Mouse (Mus musculus) adrenal gland, postnatal 25 days (tissue): ENCODE measurements around the gene Hk3. TPM values are rescaled to one million over a fixed set of nuclear protein-coding genes. Genes with fewer than 3 reads are reported as not detected.

ENCODE experiments used
- DNase-seq: peaks from one replicate; pipeline ENCODE4 v3.0.0; 2021; ENCODE audit warnings: mixed read lengths
- total RNA-seq: library from RNA; stranded (reverse); gene quantifications from 2 replicates; pipeline ENCODE4 v1.2.3, GENCODE M21; 2021

Hk3 gene
- total RNA-seq, 1 experiment from 2014 or later, result 0.88 TPM

- no peak for DNase-seq
Measured at GRCm38 (mm10) chr13:55002090-55002489, 19.1 kb downstream of the Hk3 start.

DNA sequence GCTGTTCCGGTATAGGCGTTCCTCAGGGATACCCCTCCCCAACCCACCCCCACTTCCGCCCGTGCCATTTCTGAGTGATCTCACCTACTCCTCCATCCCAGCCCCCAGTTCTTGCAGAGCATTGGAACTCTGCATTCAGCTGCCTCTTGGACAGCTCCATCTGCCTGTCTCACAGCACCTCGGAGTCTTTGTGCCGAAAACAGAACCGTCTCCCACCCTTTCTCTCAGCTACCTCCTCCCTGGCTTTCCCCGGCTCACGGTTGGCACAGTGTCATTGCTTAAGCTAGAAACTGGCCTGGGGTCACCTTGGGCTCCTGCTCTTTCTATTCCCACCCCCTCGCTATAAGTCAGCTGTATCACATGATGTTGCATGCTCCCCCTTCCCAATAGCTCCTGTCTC lies 20.8 kb downstream of the Hk3 start:
- DNase-seq, result no peak

- no peak for DNase-seq
Measured at GRCm38 (mm10) chr13:54997568-54997967, 23.6 kb downstream of the Hk3 start.

DNA sequence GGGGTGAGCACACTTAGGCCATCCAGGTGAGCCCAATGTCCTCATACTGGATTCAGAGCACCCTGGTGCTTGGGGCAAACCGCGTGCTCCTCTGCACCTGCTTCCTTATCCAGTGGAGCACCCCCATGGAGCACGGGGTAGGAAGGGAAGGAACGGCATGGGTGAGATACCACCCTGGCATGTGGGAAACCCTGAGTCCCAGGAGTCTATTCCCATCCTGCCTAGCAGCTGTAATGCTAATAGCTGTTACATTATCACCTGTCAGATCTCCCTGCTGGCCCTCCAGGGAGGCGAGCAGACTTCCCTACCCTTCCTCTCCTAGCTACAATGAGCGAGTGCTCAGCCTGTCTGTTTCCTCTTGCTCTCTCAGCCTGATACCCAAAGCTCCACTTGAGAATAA lies 26.0 kb downstream of the Hk3 start:
- DNase-seq, result no peak

DNA sequence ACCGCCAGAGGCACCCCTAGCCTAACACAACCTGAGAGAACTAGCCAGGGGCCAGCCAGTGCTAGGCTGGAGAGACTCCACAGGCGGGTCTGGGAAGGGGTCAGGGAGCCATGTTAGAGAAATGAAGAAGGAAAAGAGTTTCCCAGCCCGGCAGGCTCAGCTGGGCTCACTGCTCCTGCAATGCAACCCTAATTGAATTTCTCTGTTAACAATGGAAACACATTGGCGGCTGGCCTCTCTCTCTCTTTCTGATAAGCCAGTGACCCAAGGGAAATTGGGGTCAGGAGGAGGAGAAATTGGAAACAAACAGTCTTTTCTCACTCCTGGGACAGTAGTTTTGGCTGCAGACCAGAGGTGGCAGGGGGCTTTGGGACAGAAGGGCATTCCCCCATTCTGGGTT lies 26.6 kb downstream of the Hk3 start:
- no peak for DNase-seq

GRCm38 (mm10) chr13:54992215-54992614 lies 29.0 kb downstream of the Hk3 start:
- no peak for DNase-seq

- no peak for DNase-seq
Measured at GRCm38 (mm10) chr13:54988181-54988760, 32.9 kb downstream of the Hk3 start.

DNA sequence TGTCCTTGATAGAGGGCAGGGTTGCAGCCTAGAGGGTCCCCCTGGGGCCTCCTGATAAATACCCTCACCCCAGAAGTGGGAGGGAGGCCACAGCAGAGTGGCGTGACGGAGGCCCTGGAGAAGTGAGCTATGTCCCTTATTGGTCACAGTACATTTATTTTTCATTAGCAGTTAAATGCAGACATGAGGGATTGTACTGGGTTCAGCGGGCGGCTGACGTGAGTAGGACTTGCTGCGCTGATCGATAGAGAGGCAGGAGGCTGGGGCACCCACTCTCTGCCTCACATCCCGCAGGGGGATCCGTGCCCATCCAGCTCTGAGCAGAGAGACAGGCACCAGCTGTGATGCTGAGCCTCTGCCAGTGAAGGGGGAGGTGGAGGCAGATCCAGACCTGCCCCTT lies 33.8 kb downstream of the Hk3 start:
- DNase-seq, result no peak

DNA sequence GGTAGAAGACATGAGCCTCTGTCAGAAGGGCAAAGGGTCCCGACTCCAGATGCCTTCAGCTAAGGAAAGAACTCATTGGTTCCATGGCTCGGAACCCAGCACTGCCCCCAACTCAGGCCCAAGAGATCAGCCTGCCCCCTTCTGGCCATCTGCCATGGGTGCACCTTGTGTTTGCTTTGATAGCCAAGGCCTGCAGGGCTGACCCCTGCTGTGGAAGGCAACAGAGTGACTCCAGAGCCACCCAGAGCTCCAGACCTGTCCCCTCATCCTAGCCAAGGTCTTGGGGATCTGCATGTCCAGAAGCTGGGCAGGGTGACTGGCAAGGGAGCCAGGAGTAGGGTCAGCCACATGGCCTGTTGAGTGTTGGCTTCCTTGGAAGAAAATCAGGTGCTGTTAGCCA lies 37.6 kb downstream of the Hk3 start:
- DNase-seq, result no peak

- DNase-seq, result no peak
Measured at GRCm38 (mm10) chr13:54983001-54983400, 38.2 kb downstream of the Hk3 start.

GRCm38 (mm10) chr13:54980957-54981356 lies 40.2 kb downstream of the Hk3 start:
- peak; percentile 51 for DNase-seq

- peak; percentile 18 for DNase-seq
Measured at GRCm38 (mm10) chr13:54978804-54979203, 42.4 kb downstream of the Hk3 start.

GRCm38 (mm10) chr13:54975546-54975945 lies 45.6 kb downstream of the Hk3 start:
- no peak for DNase-seq

DNA sequence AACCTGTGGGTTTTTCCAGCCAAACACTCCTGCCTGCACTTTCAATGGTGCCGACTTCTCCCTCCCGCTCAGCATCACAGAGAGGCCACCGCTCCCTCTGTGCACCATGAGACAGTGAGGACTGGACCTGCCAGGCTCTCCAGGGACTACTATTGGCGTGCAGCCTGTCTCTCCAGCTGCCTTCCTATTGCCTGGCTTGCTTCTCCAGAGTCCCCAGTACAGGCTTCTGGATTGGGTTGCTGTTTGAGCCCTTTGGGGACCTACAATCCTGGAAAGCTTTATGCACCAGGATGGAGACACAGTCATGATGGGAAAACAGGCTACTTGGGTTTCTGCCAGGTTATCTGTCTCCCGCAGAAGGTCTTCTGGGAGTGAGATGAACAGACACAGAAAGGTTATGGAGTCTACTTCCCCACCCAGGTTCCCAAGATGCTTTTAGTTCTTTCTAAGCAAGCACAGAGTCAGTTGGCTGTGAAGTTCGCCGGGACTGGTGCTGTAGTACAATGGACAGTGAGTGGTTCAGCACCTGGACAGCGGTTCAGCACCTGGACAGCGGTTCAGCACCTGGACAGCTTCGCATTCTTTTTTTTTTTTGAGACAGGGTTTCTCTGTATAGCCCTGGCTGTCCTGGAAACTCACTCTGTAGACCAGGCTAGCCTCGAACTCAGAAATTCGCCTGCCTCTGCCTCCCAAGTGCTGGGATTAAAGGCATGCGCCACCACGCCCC lies 50.5 kb downstream of the Hk3 start:
- peak; percentile 51 for DNase-seq

- DNase-seq, result no peak
Measured at GRCm38 (mm10) chr13:54969513-54969912, 51.7 kb downstream of the Hk3 start.

GRCm38 (mm10) chr13:54968636-54969035 lies 52.5 kb downstream of the Hk3 start:
- DNase-seq, result no peak

GRCm38 (mm10) chr13:54967501-54967900 lies 53.7 kb downstream of the Hk3 start:
- no peak for DNase-seq

GRCm38 (mm10) chr13:54965256-54965655 lies 55.9 kb downstream of the Hk3 start:
- DNase-seq, result no peak

DNA sequence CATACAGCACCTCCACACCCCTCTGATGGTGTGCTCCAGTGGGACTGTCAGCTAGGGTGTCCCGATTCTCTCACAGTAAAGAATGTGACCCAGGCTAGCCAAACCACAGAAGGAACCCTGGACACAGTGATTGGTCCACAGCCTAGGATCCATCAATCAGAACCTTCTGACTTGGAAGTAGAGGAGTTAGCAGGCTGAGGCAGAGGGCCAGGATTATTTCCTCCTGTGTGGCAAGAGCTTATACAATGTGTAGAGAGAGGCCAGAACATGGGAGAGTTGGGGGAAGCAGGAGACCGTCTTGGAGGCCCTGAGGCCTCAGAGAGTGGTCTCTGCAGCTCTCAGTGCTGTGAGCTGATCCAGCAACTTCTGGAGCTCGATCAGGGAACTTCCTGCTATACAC lies 60.7 kb downstream of the Hk3 start:
- DNase-seq, result no peak

GRCm38 (mm10) chr13:54959842-54960241 lies 61.3 kb downstream of the Hk3 start:
- no peak for DNase-seq

GRCm38 (mm10) chr13:54959059-54959701 lies 62.0 kb downstream of the Hk3 start:
- DNase-seq, result no peak

- DNase-seq, result no peak
Measured at GRCm38 (mm10) chr13:54957281-54957680, 63.9 kb downstream of the Hk3 start.
